Mouse (Mus musculus): ENCODE data around the gene A930033H14Rik. TPM values are rescaled to one million over a fixed set of nuclear protein-coding genes. Genes with fewer than 3 reads are reported as not detected.

A930033H14Rik gene
- not detected in 2 replicates for total RNA-seq (2012; rRNA removed)
- not detected for polyA plus RNA-seq (2012; ENCODE audit: insufficient read depth in 1 of 2, insufficient read length in 2 of 2, low read depth in 1 of 2, low replicate concordance in 2 of 2, missing spikeins in 1 of 2)

- no peak within 1 kb of the TSS for H3K4me3 ChIP-seq (ENCODE audit: control insufficient read depth in 1 of 2, insufficient read depth in 1 of 2, low read depth in 2 of 2, low read length in 2 of 2)
- TF ChIP-seq ZMIZ1 (IDR thresholded peaks at IDR 0.05; ENCODE audit: low read depth, low read length) (no peak), RCOR1 (IDR thresholded peaks at IDR 0.05; ENCODE audit: low read depth, low read length) (no peak), ZKSCAN1 (IDR thresholded peaks at IDR 0.05; ENCODE audit: low read depth, low read length) (no peak), GATA1 (IDR thresholded peaks at IDR 0.05; ENCODE audit: low read depth, low read length) (no peak), KAT2A (conservative IDR thresholded peaks at IDR 0.05; ENCODE audit: low read depth, low read length) (no peak), MEF2A (IDR thresholded peaks at IDR 0.05; ENCODE audit: extremely low read depth, insufficient replicate concordance, low read depth, low read length, poor library complexity, severe bottlenecking) (no peak), ETS1 (IDR thresholded peaks at IDR 0.05; ENCODE audit: low read depth, low read length) (no peak), POLR2A (IDR thresholded peaks at IDR 0.05; ENCODE audit: control insufficient read depth in 1 of 2, insufficient read depth in 1 of 2, low read depth in 1 of 2, low read length in 2 of 2, poor library complexity in 1 of 2) (no peak), CTCF (IDR thresholded peaks at IDR 0.05 in 2 of 3, conservative IDR thresholded peaks at IDR 0.05 in 1 of 3; ENCODE audit: control insufficient read depth in 1 of 3, insufficient read depth in 1 of 3, low read depth in 2 of 3, low read length in 3 of 3, poor library complexity in 1 of 3, severe bottlenecking in 1 of 3) (no peak), SIN3A (IDR thresholded peaks at IDR 0.05; ENCODE audit: low read length) (no peak), E2F4 (IDR thresholded peaks at IDR 0.05; ENCODE audit: borderline replicate concordance, low read depth, low read length) (no peak), EP300 (IDR thresholded peaks at IDR 0.05; ENCODE audit: low read depth in 1 of 2, low read length in 2 of 2) (no peak)
- no peaks in the 10 kb centered on the region for H3K4me1 ChIP-seq (ENCODE audit: control insufficient read depth in 1 of 2, insufficient read depth in 2 of 2, low read length in 2 of 2)
- no peaks in the 10 kb centered on the region for H3K36me3 ChIP-seq (ENCODE audit: control insufficient read depth in 1 of 2, insufficient read depth in 2 of 2, low read length in 2 of 2)
- H3K9ac ChIP-seq (ENCODE audit: control insufficient read depth, low read depth, low read length, poor library complexity, severe bottlenecking): no peak within 1 kb of the TSS
- H3K27me3 ChIP-seq (ENCODE audit: control insufficient read depth in 1 of 2, insufficient read depth in 2 of 2, low read length in 2 of 2): no peaks in the 10 kb centered on the region; a peak in 1 of 4 replicates
- H3K79me2 ChIP-seq (ENCODE audit: control insufficient read depth, insufficient read depth, low read length, poor library complexity): no peaks in the 10 kb centered on the region
- H3K9me3 ChIP-seq (replicated peaks; ENCODE audit: insufficient read depth, low read length): no peaks in the 10 kb centered on the region
- H3K27ac ChIP-seq (ENCODE audit: control insufficient read depth, low read depth, low read length): no peak within 1 kb of the TSS
- DNase-seq (ENCODE audit: low read depth, low spot score): no peak
Observed at GRCm38 (mm10) chr10:69212542-69213440, at the start of gene A930033H14Rik. Gene A930033H14Rik (minus strand): TSS chr10:69213098.

DNA sequence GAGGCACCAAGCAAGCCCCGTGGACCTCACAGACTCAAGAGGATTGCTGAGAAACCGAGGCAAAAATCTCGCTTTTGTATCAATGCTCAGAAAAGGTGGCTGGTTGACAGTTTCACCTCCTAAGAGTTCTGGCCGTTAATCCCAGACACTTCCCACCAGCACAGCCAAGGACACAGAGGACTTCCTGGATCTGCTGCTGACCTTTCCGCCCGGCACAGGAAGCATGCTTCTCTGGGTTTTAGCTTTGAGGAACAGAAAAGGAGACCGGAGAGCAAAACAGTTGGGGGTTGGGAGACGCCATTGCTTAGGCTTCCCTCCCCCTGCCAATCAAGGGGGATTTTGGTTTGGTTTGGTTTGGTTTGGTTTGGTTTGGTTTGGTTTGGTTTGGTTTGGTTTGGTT, 47.0 kb upstream of the A930033H14Rik start:
- H3K27ac ChIP-seq (ENCODE audit: control insufficient read depth, low read depth, low read length): no peak overlapping the region
- H3K79me2 ChIP-seq (ENCODE audit: control insufficient read depth, insufficient read depth, low read length, poor library complexity): no peaks in the 10 kb centered on the region
- no peaks in the 10 kb centered on the region for H3K9me3 ChIP-seq (replicated peaks; ENCODE audit: insufficient read depth, low read length)
- no peaks in the 10 kb centered on the region for H3K27me3 ChIP-seq (ENCODE audit: control insufficient read depth in 1 of 2, insufficient read depth in 2 of 2, low read length in 2 of 2)
- TF ChIP-seq NRF1 (IDR thresholded peaks at IDR 0.05; ENCODE audit: insufficient read depth, low read depth, low read length, poor library complexity, severe bottlenecking) (no peak), SIN3A (IDR thresholded peaks at IDR 0.05; ENCODE audit: low read length) (no peak), BHLHE40 (IDR thresholded peaks at IDR 0.05; ENCODE audit: borderline replicate concordance, low read depth, low read length) (no peak), POLR2A (IDR thresholded peaks at IDR 0.05; ENCODE audit: control insufficient read depth in 1 of 2, insufficient read depth in 1 of 2, low read depth in 1 of 2, low read length in 2 of 2, poor library complexity in 1 of 2) (no peak), MAX (IDR thresholded peaks at IDR 0.05; ENCODE audit: low read length) (no peak), EP300 (IDR thresholded peaks at IDR 0.05; ENCODE audit: low read depth in 1 of 2, low read length in 2 of 2) (no peak), NELFE (IDR thresholded peaks at IDR 0.05; ENCODE audit: low read depth, low read length) (no peak), GABPA (IDR thresholded peaks at IDR 0.05; ENCODE audit: low read depth, low read length) (no peak), CHD2 (IDR thresholded peaks at IDR 0.05; ENCODE audit: low read length) (no peak), RCOR1 (IDR thresholded peaks at IDR 0.05; ENCODE audit: low read depth, low read length) (no peak), MYC (IDR thresholded peaks at IDR 0.05; ENCODE audit: low read depth, low read length) (no peak), MAFK (IDR thresholded peaks at IDR 0.05; ENCODE audit: borderline replicate concordance, low read depth, low read length) (no peak), ELF1 (IDR thresholded peaks at IDR 0.05; ENCODE audit: low read depth, low read length) (no peak)
- no peaks in the 10 kb centered on the region for H3K36me3 ChIP-seq (ENCODE audit: control insufficient read depth in 1 of 2, insufficient read depth in 2 of 2, low read length in 2 of 2)
- no peaks in the 10 kb centered on the region for H3K4me1 ChIP-seq (ENCODE audit: control insufficient read depth in 1 of 2, insufficient read depth in 2 of 2, low read length in 2 of 2)
- H3K9ac ChIP-seq (ENCODE audit: control insufficient read depth, low read depth, low read length, poor library complexity, severe bottlenecking): no peak overlapping the region
- H3K4me3 ChIP-seq (ENCODE audit: control insufficient read depth in 1 of 2, insufficient read depth in 1 of 2, low read depth in 2 of 2, low read length in 2 of 2): no peak overlapping the region
- DNase-seq (ENCODE audit: low read depth, low spot score): no peak

Data from MEL (cell line).